Comparison of ENCODE assay signal across 7 mouse cellular contexts in genomic region chr1:163311861-163312811, GRCm38 (mm10). TPM values are rescaled to one million over a fixed set of nuclear protein-coding genes. Genes with fewer than 3 reads are reported as not detected.
A peak's percentile ranks its signal among the peaks of the same experiment; 100 is the strongest.
DNase-seq lines count a peak whose midpoint lies in the region; ATAC-seq and TF ChIP-seq lines count a peak whose summit lies in the region.

No protein-coding gene starts in this region.

- H3K27ac ChIP-seq in forebrain, embryonic 13.5 days = no peak overlapping the region; the same call in 1 of the 2 replicates
- H3K27ac ChIP-seq in limb, embryonic 13.5 days = peak overlapping the region; percentile 100
- H3K27ac ChIP-seq in midbrain, postnatal 0 days (ENCODE audit: low read depth, low read length) = peak overlapping the region; percentile 47; the same call in 1 of the 2 replicates

- no peak for TF ChIP-seq CTCF in C2C12 (IDR thresholded peaks at IDR 0.05; ENCODE audit: control insufficient read depth, insufficient read depth, insufficient read length)
- TF ChIP-seq CTCF in midbrain, postnatal 0 days (IDR thresholded peaks at IDR 0.05) = no peak

- no peaks in the 10 kb centered on the region for H3K36me3 ChIP-seq in C2C12 (ENCODE audit: control insufficient read depth, insufficient read depth)
- H3K36me3 ChIP-seq in forebrain, embryonic 13.5 days (ENCODE audit: poor library complexity, severe bottlenecking) = no peaks in the 10 kb centered on the region
- H3K36me3 ChIP-seq in limb, embryonic 13.5 days = peaks cover 17% of the 10 kb centered on the region; the same call in 1 of the 2 replicates
- H3K36me3 ChIP-seq in midbrain, postnatal 0 days (ENCODE audit: insufficient read depth, low read length) = no peaks in the 10 kb centered on the region

- peaks cover 37% of the 10 kb centered on the region for H3K79me2 ChIP-seq in C2C12 (ENCODE audit: control insufficient read depth, insufficient read depth)

- H3K4me3 ChIP-seq in C2C12 (ENCODE audit: insufficient read depth, poor library complexity, severe bottlenecking) = peak overlapping the region; percentile 41
- peak overlapping the region; percentile 57 for H3K4me3 ChIP-seq in forebrain, embryonic 13.5 days
- H3K4me3 ChIP-seq in limb, embryonic 13.5 days = peak overlapping the region; percentile 92
- H3K4me3 ChIP-seq in midbrain, postnatal 0 days (ENCODE audit: low read depth, low read length) = peak overlapping the region; percentile 42

- peak overlapping the region; percentile 93 for H3K4me2 ChIP-seq in forebrain, embryonic 13.5 days
- H3K4me2 ChIP-seq in limb, embryonic 13.5 days (replicated peaks) = peak overlapping the region; percentile 74
- H3K4me2 ChIP-seq in midbrain, postnatal 0 days (ENCODE audit: low read depth, low read length, poor library complexity, severe bottlenecking) = peak overlapping the region; percentile 70

- peaks cover 7% of the 10 kb centered on the region for H3K79me3 ChIP-seq in C2C12 (ENCODE audit: low read depth)

- H3K4me1 ChIP-seq in forebrain, embryonic 13.5 days = peaks cover 67% of the 10 kb centered on the region
- H3K4me1 ChIP-seq in limb, embryonic 13.5 days = peaks cover 37% of the 10 kb centered on the region
- peaks cover 11% of the 10 kb centered on the region; the same call in 1 of the 2 replicates for H3K4me1 ChIP-seq in midbrain, postnatal 0 days (ENCODE audit: insufficient read depth, low read length)

- H3K27me3 ChIP-seq in C2C12 (ENCODE audit: control insufficient read depth, insufficient read depth, insufficient read length) = no peaks in the 10 kb centered on the region
- H3K27me3 ChIP-seq in forebrain, embryonic 13.5 days = peaks cover 68% of the 10 kb centered on the region
- H3K27me3 ChIP-seq in limb, embryonic 13.5 days = peaks cover 3% of the 10 kb centered on the region; the same call in 1 of the 2 replicates
- H3K27me3 ChIP-seq in midbrain, postnatal 0 days (ENCODE audit: insufficient read depth, low read length) = peaks cover 55% of the 10 kb centered on the region

- no peaks in the 10 kb centered on the region for H3K9me3 ChIP-seq in forebrain, embryonic 13.5 days (replicated peaks)
- no peaks in the 10 kb centered on the region for H3K9me3 ChIP-seq in limb, embryonic 13.5 days
- no peaks in the 10 kb centered on the region for H3K9me3 ChIP-seq in midbrain, postnatal 0 days (ENCODE audit: low read length)

- peak; percentile 19 for ATAC-seq in forebrain, embryonic 13.5 days
- no peak; the same call in 1 of the 2 replicates for ATAC-seq in limb, embryonic 13.5 days (ENCODE audit: low FRiP score, low read depth)
- peak; percentile 53 for ATAC-seq in midbrain, postnatal 0 days (ENCODE audit: low FRiP score)

- peak overlapping the region; percentile 76 for H3ac ChIP-seq in C2C12 (ENCODE audit: control insufficient read depth, insufficient read length, low read depth)

- WGBS in forebrain, embryonic 13.5 days = under 1% methylated on average over 57 of the region's 59 CpGs
- under 1% methylated on average over 59 of the region's 59 CpGs for WGBS in limb, embryonic 13.5 days
- WGBS in midbrain, postnatal 0 days = under 1% methylated on average over 53 of the region's 59 CpGs

- H3K9ac ChIP-seq in forebrain, embryonic 13.5 days = peak overlapping the region; percentile 81
- H3K9ac ChIP-seq in limb, embryonic 13.5 days = peak overlapping the region; percentile 100
- peak overlapping the region; percentile 54 for H3K9ac ChIP-seq in midbrain, postnatal 0 days (replicated peaks; ENCODE audit: low read length, poor library complexity, severe bottlenecking)

- DNase-seq in ZHBTc4 (ENCODE audit: low read depth, low spot score) = peak; percentile 64
- peak; percentile 46 for DNase-seq in heart, postnatal 25 days (ENCODE audit: low spot score)
- DNase-seq in midbrain, postnatal 0 days (ENCODE audit: low spot score) = peak; percentile 4
- DNase-seq in urinary bladder, postnatal 14 days (ENCODE audit: low spot score) = peak; percentile 42

- intact Hi-C loops in heart, postnatal 25 days (cut with DNase I) = loop anchor here (5.0 kb wide), 1 partner anchor 90 kb away; the partner anchor contains the start of gene Gorab

TF ChIP-seq in C2C12, 6 proteins besides CTCF, POLR2A, EP300 and RAD21:
- TF ChIP-seq USF1 (IDR thresholded peaks at IDR 0.05; ENCODE audit: low read depth) (no peak), MYOD1 (IDR thresholded peaks at IDR 0.05; ENCODE audit: control insufficient read depth, insufficient read length, low read depth) (no peak), FOSL1 (IDR thresholded peaks at IDR 0.05; ENCODE audit: insufficient read depth, low read length, poor library complexity, severe bottlenecking) (no peak)
TF ChIP-seq in C2C12: peak in this region for 0.

RNA-seq across cellular contexts. Expression of gene Prrx1, which starts 1.4 kb away (rescaled TPM):
- polyA plus RNA-seq in C2C12 (2012; fragmentation: generic; extraction: Trizol) = 5.1 TPM
- polyA plus RNA-seq in forebrain, embryonic 13.5 days (2015; fragmentation: Nextera tagmentation; extraction: Ambion mirVana) = 8.6 and 9.1 TPM in 2 replicates
- 10 to 100 TPM; 32.7 to 35.6 TPM for total RNA-seq in heart, postnatal 25 days (2021)
- polyA plus RNA-seq in limb, embryonic 13.5 days (2015; fragmentation: Nextera tagmentation; extraction: Ambion mirVana) = 160 and 179 TPM in 2 replicates
- 6.0 and 7.8 TPM in 2 replicates for total RNA-seq in midbrain, postnatal 0 days (2014; rRNA removed)
- 4.2 and 4.3 TPM in 2 replicates for polyA plus RNA-seq in midbrain, postnatal 0 days (2015; fragmentation: Nextera tagmentation; extraction: Ambion mirVana)

Comparison
In these comparisons a context has a peak if more than half of its experiments do, and no peak if none do; other contexts are left out.
1. H3K4me3 ChIP-seq: peak in every context shown above with its lines; median percentile 92 in limb, embryonic 13.5 days; 57 in forebrain, embryonic 13.5 days; 42 in midbrain, postnatal 0 days; 41 in C2C12.
2. DNase-seq: peak in every context shown above with its lines; median percentile 64 in ZHBTc4; 46 in heart, postnatal 25 days; 42 in urinary bladder, postnatal 14 days; 4 in midbrain, postnatal 0 days.
3. RNA of gene Prrx1, which starts 1.4 kb away (polyA plus RNA-seq): 160 to 179 TPM in limb, embryonic 13.5 days; 8.6 to 9.1 TPM in forebrain, embryonic 13.5 days, 5.1 TPM in C2C12 (single experiment) and 4.2 to 4.3 TPM in midbrain, postnatal 0 days; every median in the first group is over 10 times any median in the second.
4. Peak in every context shown above with its lines, with median percentiles within 50 percentile points of each other: H3K4me2 ChIP-seq and H3K9ac ChIP-seq.